Mouse (Mus musculus) embryonic stem cell, embryonic (primary cell): ENCODE results near the gene Prr15l.

Experiments used
- CTCF ChIA-PET, 4 experiments: fragments of 300-600 bp in 2 of 4; fragments of 350-600 bp in 2 of 4; sonication (Branson Sonifier 250); formaldehyde crosslinking; loops; one replicate each; lab custom pipeline; 2022; ENCODE audit warnings: inconsistent platforms in 2 of 4; lab: Charles Lee
- POLR2A ChIA-PET, 4 experiments: fragments of 300-600 bp in 2 of 4; fragments of 350-600 bp in 2 of 4; sonication (Branson Sonifier 250); formaldehyde crosslinking; loops; one replicate each; lab custom pipeline; 2022; ENCODE audit warnings: antibody characterized with exemption in 4 of 4, inconsistent platforms in 1 of 4; lab: Charles Lee

Prr15l gene

GRCm38 (mm10) chr11:96931327-96932062, 3.6 kb downstream of the Prr15l start:
- ChIA-PET POLR2A (interaction anchor here (0.6 to 11.0 kb wide), 12 partner anchors 12 to 793 kb away, joined by 3 to 134 read pairs (median 4); partner anchors contain the start of genes Cdk5rap3 (in 2 of the 4), Lrrc46 (in 2 of the 4), Mrpl10 (in 2 of the 4) and Pnpo (in 2 of the 4)), CTCF (interaction anchor here in 2 of 4 experiments (0.6 to 3.9 kb wide), 6 partner anchors 13 to 365 kb away, joined by 3 to 29 read pairs (median 3); partner anchors contain the start of gene Cdk5rap3 (in 2 of the 2))

- POLR2A ChIA-PET: interaction anchor here in 3 of 4 experiments (0.5 to 11.0 kb wide), 21 partner anchors 10 to 492 kb away, joined by 3 to 134 read pairs (median 6); partner anchors contain the start of genes Cdk5rap3 (in 3 of the 3) and Pnpo (in 3 of the 3)
- CTCF ChIA-PET: interaction anchor here in 2 of 4 experiments (0.6 to 2.9 kb wide), 6 partner anchors 17 to 1853 kb away, joined by 3 to 18 read pairs (median 8); partner anchors contain the start of gene Cdk5rap3 (in 1 of the 2)
Observed at GRCm38 (mm10) chr11:96933562-96934276, 5.8 kb downstream of the Prr15l start.

- POLR2A ChIA-PET: interaction anchor here (0.5 to 11.0 kb wide), 45 partner anchors 9 to 782 kb away, joined by 3 to 134 read pairs (median 4); partner anchors contain the start of genes Cdk5rap3 (in 3 of the 4), Pnpo (in 3 of the 4), Lrrc46 (in 2 of the 4) and Mrpl10 (in 2 of the 4)
- CTCF ChIA-PET: interaction anchor here in 3 of 4 experiments (0.9 to 2.9 kb wide), 11 partner anchors 9 to 500 kb away, joined by 3 to 12 read pairs (median 4); partner anchors contain the start of genes Cdk5rap3 (in 2 of the 3) and Pnpo (in 1 of the 3)
Observed at GRCm38 (mm10) chr11:96934921-96935356, 7.0 kb downstream of the Prr15l start.

- ChIA-PET CTCF (interaction anchor here in 1 of 4 experiments (1.3 kb wide), 1 partner anchor 20 kb away, joined by 4 read pairs; no protein-coding TSS in a partner anchor), POLR2A (interaction anchor here in 3 of 4 experiments (0.6 to 11.0 kb wide), 10 partner anchors 11 to 798 kb away, joined by 3 to 134 read pairs (median 4); partner anchors contain the start of genes Cdk5rap3 (in 2 of the 3) and Pnpo (in 1 of the 3))
Observed at GRCm38 (mm10) chr11:96935872-96936650, 8.2 kb downstream of the Prr15l start.

- CTCF ChIA-PET: interaction anchor here (0.5 to 1.6 kb wide), 8 partner anchors 14 to 497 kb away, joined by 3 to 8 read pairs (median 4); partner anchors contain the start of gene Cdk5rap3 (in 1 of the 4)
Observed at GRCm38 (mm10) chr11:96937549-96938425, 9.9 kb downstream of the Prr15l start.

GRCm38 (mm10) chr11:96938426-96938800, 10.5 kb downstream of the Prr15l start:
- ChIA-PET POLR2A (interaction anchor here in 2 of 4 experiments (0.6 to 1.2 kb wide), 4 partner anchors 9 to 103 kb away, joined by 3 to 5 read pairs (median 3); partner anchors contain the start of gene Mrpl10 (in 1 of the 2)), CTCF (interaction anchor here in 3 of 4 experiments (0.5 to 1.6 kb wide), 4 partner anchors 13 to 347 kb away, joined by 5 to 6 read pairs (median 5); no protein-coding TSS in a partner anchor)

More at GRCm38 (mm10) chr11:96937549-96938425, 9.9 kb downstream of the Prr15l start:
- POLR2A ChIA-PET: interaction anchor here in 3 of 4 experiments (0.6 to 1.8 kb wide), 9 partner anchors 9 to 251 kb away, joined by 3 to 5 read pairs (median 3); partner anchors contain the start of genes Cdk5rap3 (in 2 of the 3) and Mrpl10 (in 1 of the 3)

GRCm38 (mm10) chr11:96940578-96941465, 12.9 kb downstream of the Prr15l start:
- ChIA-PET POLR2A (interaction anchor here in 2 of 4 experiments (0.9 to 1.7 kb wide), 3 partner anchors 12 to 16 kb away, joined by 3 to 4 read pairs (median 4); no protein-coding TSS in a partner anchor), CTCF (no interaction called here)

- ChIA-PET CTCF (interaction anchor here (0.5 to 1.1 kb wide), 6 partner anchors 9 to 651 kb away, joined by 3 to 11 read pairs (median 3); partner anchors contain the start of gene Cdk5rap3 (in 1 of the 4)), POLR2A (interaction anchor here in 2 of 4 experiments (0.6 to 10.8 kb wide), 5 partner anchors 11 to 97 kb away, joined by 4 to 134 read pairs (median 5); partner anchors contain the start of gene Prr15l (in 1 of the 2))
Observed at GRCm38 (mm10) chr11:96941989-96942590, 14.2 kb downstream of the Prr15l start.

- CTCF ChIA-PET: interaction anchor here in 3 of 4 experiments (0.6 to 2.4 kb wide), 20 partner anchors 9 to 209 kb away, joined by 3 to 26 read pairs (median 4); partner anchors contain the start of gene Cdk5rap3 (in 3 of the 3)
- POLR2A ChIA-PET: interaction anchor here (0.6 to 10.8 kb wide), 45 partner anchors 9 to 603 kb away, joined by 3 to 134 read pairs (median 4); partner anchors contain the start of genes Cdk5rap3 (in 3 of the 4), Prr15l (in 2 of the 4), Lrrc46 (in 1 of the 4) and Mrpl10 (in 1 of the 4)
Observed at GRCm38 (mm10) chr11:96943746-96944304, 15.9 kb downstream of the Prr15l start, which contains the start of gene Pnpo. TSS of gene Pnpo (minus strand) at chr11:96943986.

- ChIA-PET CTCF (interaction anchor here (0.6 to 2.4 kb wide), 6 partner anchors 11 to 467 kb away, joined by 3 to 10 read pairs (median 3); partner anchors contain the start of gene Cdk5rap3 (in 1 of the 4)), POLR2A (interaction anchor here (0.7 to 10.8 kb wide), 14 partner anchors 10 to 232 kb away, joined by 3 to 134 read pairs (median 4); partner anchors contain the start of genes Cdk5rap3 (in 2 of the 4), Nfe2l1 (in 1 of the 4) and Prr15l (in 1 of the 4))
Observed at GRCm38 (mm10) chr11:96944844-96945580, 17.1 kb downstream of the Prr15l start.

GRCm38 (mm10) chr11:96946498-96946897, 18.6 kb downstream of the Prr15l start:
- CTCF ChIA-PET: interaction anchor here in 3 of 4 experiments (0.6 to 1.5 kb wide), 8 partner anchors 10 to 210 kb away, joined by 3 to 13 read pairs (median 5); no protein-coding TSS in a partner anchor
- POLR2A ChIA-PET: interaction anchor here (0.6 to 10.8 kb wide), 12 partner anchors 8 to 123 kb away, joined by 3 to 134 read pairs (median 6); partner anchors contain the start of genes Cdk5rap3 (in 2 of the 4), Lrrc46 (in 1 of the 4), Mrpl10 (in 1 of the 4) and Prr15l (in 1 of the 4)

GRCm38 (mm10) chr11:96947849-96948248, 19.9 kb downstream of the Prr15l start:
- POLR2A ChIA-PET: interaction anchor here in 3 of 4 experiments (0.6 to 10.8 kb wide), 16 partner anchors 8 to 487 kb away, joined by 3 to 134 read pairs (median 4); partner anchors contain the start of genes Cdk5rap3 (in 2 of the 3) and Prr15l (in 1 of the 3)
- CTCF ChIA-PET: interaction anchor here (0.5 to 4.4 kb wide), 10 partner anchors 8 to 997 kb away, joined by 3 to 21 read pairs (median 4); partner anchors contain the start of gene Cdk5rap3 (in 2 of the 4)
